Mouse (Mus musculus): ENCODE results near the gene C530025M09Rik.

The C530025M09Rik gene

DNA sequence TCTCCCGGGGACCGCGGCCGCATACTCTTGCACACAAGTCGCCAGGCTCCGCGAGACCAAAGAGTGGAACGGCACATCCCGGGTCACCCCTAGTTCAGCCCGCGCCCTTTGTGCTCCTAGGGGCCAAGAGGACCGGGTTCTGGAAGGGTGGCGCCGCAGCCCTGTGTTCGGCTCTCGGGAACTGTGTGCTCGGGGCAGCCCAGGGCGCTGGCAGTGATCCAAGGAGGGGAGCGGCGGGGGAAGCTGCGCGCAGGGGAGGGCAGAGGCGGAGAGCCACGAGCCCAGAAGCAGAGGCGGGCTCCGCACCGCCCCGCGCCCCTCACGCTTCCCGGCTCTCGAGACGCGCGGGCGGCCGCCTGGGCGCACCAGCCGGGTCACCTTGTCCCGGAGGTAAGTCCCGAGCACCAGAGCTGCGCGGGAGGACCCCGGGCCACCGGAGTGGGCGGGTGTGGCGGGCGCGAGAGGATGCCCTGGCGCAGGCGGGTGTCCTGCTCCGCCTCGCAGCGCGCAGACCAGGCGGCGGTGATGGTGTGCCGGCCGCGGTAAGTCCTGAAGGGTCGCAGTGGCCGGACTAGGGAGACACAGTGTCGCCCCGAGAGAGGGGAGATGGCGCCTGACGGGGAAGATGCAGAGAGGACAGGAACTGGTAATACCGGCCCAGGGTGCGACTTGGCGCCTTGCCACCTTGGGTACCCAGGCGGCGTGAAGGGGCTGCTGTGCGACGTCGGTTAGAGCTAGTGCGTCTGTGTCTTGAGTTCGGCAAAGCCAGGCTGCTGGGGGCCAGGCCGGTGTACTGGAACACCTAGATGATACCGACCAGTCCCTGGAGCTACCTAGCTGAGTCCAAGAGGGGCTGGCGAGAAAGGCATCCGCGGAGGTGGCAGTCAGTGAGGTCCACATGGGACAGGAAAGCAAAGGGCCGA is at the start of gene C530025M09Rik:
Gene C530025M09Rik (minus strand): TSS at position 678 of the 923 bp plus-strand sequence.
- peak; percentile 75 to 78 for DNase-seq (ENCODE audit: low spot score in 2 of 2)

DNA sequence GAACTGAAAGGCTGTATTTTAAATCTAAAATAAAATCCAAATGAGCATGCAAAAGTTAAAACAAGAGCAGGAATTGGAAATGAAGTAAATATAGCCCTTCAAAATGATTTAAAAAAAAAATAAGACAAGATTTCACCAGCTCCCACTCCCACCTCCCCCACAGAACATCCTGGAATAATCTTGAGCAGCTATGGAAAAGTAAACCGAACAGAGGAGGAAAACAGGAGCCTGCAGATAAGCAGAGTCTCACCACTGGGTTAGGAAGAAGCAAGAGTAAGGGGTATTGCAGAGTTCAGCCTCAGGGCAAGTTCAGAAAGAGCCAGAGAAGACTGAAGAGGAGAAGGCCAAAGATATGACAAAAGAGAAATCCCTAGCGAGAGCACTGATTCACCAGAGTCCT is 46.9 kb upstream of the C530025M09Rik start:
- DNase-seq (ENCODE audit: low spot score in 2 of 2): peak in 1 of 2 experiments; percentile 53

DNA sequence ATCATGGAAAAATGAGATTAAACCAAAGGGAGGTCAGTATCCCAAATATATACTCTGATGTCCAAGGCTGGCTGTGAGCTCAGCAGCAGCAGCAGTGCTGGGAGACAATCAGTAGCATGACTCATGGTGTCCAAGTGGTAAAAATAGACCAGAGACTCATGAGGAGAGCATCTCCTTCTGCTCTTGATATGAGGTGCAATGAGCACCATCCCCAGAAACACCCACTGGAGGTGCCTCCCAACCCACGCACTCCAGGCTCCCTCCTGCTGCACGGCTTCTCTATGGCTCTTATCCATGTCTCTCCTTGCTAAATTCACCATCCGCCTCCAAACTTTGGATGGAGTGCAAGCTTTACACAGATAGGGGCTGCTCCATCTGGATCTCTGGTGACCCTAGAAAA is 42.3 kb upstream of the C530025M09Rik start:
- peak; percentile 78 to 91 for DNase-seq (ENCODE audit: low spot score in 2 of 2)

DNA sequence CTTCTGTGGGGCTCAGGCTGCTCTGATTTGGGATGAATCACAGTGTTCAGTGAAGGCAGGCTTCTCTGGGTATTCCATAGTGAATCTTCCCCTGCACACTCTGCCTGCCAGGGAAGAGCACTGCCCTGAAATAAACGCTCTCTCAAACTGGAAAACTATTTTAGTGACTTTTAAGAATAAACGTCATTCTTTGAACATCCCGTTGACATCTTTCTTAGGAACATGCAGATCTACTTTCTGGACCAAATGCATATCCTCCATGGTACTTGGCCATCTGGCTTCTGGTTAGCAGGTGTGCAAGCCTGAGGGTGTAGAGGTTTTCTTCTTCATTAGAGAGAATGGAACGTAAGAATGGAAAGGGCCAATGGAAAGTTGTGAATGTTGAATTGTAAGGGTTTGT is 41.5 kb upstream of the C530025M09Rik start:
- peak; percentile 30 to 48 for DNase-seq (ENCODE audit: low spot score in 2 of 2)

DNA sequence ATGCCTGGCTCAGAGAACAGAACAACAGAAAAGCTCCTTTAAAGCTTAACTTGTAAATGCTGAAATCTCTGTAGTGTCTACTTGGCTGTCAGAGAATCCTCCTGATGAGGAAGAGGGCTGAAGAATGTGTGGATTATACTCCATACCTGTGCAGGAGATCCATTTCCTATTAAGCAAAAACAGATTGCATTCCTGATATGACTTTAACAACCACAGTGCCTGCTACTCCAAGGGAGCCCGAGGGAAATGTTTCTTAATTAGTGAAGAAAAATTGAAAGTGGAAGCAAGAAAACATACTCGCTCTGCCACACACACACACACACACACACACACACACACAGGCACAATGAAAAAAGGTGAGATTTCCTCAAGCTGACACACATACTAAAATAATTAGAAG is 39.5 kb upstream of the C530025M09Rik start:
- DNase-seq (ENCODE audit: low spot score in 2 of 2): no peak

DNA sequence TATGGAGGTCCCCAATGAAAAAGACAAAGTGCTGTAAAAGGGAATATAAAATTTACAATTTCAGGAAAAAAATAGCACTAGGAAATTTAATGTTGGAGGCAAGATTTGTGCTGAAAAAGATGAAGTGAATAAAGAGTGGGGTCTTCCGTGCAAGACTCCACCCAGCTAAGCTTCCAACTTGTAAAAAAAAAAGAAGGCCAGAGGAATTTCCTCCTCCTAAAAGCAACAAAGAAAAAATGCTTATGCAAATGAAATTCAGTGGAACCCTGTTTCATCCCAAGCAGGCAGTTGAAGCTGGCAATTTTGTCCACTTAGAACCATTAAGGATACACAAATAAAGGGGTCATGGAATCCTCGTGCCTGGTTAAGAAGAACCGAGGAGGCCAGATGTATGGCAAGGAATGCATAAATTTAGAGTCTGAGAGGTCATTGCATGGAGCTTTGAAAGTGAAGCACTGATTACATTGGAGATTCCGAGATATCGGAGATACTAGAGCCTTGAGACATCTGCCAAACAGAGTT is 35.0 kb upstream of the C530025M09Rik start:
- DNase-seq (ENCODE audit: low spot score in 2 of 2): no peak

DNA sequence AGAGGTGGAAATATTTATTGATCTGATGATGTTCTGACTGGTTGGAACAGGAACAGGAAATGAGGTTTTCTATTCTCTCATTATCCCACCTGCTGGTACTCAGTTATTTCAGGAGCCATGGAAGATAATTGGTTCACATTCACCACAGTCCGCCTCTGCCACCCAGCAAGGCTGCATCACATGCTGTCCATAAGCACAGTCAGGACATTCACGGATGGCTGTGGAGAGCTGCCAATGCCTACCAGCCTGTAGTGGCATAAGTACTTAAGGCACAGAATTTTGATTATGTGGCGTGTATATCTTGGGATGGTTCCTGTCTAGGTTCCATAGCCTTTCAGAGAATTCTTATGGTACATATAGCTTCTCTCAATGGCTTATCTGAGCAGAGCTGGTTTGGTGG is 30.0 kb upstream of the C530025M09Rik start:
- DNase-seq (ENCODE audit: low spot score in 2 of 2): no peak

DNA sequence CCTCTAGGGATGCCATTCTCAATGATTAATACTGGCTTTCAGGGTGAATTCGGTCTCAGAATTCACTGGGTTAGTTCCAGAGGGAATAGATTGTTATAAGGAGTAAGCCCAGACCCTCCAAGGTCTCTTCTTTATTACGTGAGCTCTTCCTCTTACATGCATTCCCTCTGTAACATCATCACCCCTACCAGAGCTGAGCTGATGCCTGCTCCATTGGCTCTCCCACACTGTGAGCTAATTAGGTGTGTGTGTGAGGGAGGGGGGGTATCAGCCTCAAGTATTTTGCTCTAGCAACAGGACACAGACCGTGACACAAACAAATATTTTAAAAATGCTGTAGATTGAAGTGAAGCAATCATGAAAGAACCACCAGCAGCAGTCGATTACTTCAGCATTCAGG is 17.8 kb upstream of the C530025M09Rik start:
- DNase-seq (ENCODE audit: low spot score in 2 of 2): no peak

DNA sequence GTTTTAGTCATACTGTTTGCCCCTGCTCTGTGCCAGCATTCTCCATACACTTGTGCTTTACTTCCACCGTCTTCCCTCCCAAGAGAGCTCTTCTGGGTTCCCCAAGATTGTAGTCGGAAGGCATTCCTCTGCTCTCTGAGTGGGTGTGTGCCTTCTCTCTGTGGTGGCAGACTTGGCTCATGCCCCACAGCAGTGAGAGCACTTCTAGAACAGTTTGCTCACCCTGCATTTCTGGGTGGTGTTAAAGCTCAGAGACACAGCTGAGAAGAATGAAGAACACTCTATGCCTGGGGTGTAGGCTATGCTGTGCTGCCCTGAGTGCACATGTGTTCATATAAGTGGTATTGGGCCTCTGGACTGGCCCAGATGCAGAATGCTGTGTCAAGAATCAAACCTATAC is 13.6 kb upstream of the C530025M09Rik start:
- no peak for DNase-seq (ENCODE audit: low spot score in 2 of 2)

DNA sequence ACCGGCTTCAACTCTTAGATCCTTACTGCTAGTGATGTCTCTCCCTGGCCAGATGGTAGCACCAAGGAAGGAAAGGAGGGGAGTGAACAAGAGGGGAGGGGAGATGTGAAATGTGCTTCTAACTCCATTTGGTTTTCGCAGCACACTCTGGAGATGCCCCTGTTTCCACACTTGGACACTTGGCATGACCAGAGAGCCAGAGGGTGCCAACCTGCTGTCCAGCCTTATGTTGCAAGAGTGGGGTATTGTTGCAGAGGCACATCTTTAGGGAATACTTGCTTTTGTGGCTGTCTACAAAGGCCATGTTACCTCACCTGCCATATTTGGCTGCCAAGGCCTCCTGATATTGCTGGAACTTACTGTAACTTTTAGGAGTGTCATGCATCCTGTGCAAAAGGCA is 8.7 kb upstream of the C530025M09Rik start:
- no peak for DNase-seq (ENCODE audit: low spot score in 2 of 2)

DNA sequence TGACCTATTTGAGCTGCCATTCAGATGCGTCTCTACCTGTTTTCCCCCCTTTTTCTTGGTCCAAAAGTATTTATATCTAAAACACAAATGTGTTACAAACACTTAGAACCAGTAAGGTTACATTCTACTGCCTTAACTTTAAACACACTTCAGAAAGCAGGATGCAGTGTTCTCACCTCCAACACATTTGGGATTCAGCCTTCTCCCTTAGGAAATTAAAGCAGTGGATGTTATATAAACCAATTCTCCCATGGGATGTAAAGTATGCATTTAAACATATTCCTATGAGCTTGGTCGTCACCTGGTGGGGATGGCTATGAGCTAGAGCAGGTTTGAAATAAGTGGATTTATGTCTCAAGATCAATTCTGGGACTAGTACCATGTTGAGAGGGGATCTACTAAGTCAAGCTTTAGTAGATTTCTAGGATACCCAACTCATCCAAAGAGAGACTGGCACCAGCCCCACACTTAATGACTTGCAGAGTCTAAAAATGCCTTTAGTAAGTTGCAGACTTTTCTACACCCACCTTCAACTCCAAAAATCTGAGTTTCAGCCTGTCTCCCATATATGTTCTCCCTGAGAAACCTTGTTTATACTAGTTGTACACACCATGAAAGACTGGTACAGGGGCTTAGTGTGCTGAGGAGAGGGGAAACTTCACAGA is 5.6 kb upstream of the C530025M09Rik start:
- DNase-seq (ENCODE audit: low spot score in 2 of 2): no peak

DNA sequence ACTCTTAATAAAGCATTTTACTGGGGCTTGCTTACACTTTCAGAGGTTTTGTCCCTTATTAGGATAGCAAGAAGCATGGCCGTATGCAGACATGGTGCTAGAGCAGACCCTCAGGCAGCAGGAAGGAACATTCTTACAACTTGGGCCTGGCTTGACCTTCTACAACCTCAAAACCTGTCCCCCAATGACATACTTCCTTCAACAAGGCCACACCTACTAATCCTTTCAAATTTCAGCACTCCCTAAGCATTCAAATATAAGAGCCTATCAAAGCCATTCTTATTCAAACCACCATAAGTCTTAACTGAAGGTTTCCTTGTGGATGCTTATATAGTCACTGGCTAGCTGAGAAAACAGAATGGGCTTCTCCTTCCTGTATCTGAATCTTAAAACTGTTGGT is 4.1 kb upstream of the C530025M09Rik start:
- no peak for DNase-seq (ENCODE audit: low spot score in 2 of 2)

DNA sequence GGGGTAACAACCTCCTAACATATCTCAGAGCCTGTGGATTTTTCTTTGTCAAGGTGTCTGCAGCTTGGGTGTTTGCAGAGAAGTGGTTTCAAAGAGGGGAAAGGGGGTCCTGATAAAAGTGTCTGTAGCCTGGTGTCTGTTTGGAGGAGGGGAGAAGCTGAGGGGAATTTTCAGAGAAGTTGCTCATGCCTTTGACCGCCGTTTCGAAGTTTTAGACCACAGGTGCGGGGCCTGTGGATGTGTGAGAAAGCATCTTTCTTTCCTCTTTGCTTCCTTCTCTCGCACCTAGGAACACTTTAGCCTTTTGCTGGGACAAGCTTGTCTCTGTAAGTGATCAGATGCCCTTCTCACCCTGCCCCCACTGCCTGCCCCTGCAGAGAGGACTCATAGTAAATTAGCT is 1.3 kb upstream of the C530025M09Rik start:
- no peak for DNase-seq (ENCODE audit: low spot score in 2 of 2)

DNA sequence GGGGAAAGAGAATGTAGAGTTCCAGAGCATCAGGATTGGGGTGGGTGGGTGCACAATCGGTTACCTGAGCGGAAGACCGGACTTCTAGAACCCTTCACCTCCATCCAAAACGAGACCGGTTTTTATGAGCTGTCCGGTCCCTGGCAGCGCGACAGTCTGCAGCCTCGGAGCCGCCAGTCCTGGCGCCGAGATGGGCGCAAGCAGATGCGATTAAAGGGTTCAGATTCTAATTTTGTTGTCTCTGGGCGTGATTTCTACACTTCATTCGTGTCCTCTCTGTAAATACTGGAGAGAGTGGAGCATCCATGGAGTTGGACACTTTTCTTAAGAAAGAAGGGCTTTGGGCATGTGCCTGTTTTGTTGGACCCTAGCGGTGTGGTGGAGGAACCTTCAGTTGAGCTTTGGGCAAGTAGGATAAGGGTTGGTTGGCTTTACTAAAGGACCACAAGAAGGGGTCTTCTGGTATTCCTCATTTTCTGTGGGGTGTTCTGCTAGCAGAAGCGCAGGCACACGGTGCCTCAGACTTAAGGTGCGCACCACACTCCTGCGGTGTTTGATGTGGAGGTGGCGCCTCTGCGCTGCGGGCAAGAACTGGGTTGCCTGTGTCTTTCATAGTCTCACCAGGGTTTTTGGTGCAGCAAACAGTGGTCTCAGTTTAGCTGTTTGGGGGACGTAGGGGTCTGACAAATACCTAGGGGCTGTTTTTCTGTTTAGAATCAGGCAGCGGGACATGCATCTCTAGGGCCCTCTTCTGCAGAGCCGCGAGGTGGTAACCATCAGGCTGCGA is 639 bp upstream of the C530025M09Rik start:
- peak; percentile 33 to 41 for DNase-seq (ENCODE audit: low spot score in 2 of 2)

DNA sequence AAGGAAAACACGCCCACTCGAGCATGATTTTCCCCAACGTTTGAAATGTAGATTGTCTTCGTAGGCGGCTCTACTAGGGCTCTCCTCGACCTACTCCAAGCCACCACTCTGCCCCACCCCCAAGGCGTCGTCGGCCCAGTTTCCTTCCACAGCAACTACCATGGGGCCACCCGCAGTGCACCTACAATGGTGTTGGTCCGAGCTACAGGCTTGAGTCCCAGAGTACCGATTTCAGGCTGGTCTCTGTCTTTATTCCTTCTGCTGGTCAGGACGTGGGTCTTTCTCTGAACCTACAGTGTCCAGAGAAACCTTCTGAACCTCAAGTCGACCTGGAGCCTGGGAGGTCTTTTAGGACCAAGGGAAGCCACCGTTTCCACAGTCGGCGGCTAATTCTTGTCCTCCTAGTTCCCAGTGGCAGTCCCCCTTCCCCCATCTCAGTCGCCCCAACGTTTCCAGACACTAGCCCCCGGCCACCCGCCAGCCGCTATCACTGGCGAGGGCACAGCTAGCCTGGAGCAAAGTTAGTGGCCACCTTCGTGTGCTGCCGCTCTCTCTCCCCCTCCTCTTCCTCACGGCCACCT is 968 bp downstream of the C530025M09Rik start:
- peak; percentile 43 to 53 for DNase-seq (ENCODE audit: low spot score in 2 of 2)

DNA sequence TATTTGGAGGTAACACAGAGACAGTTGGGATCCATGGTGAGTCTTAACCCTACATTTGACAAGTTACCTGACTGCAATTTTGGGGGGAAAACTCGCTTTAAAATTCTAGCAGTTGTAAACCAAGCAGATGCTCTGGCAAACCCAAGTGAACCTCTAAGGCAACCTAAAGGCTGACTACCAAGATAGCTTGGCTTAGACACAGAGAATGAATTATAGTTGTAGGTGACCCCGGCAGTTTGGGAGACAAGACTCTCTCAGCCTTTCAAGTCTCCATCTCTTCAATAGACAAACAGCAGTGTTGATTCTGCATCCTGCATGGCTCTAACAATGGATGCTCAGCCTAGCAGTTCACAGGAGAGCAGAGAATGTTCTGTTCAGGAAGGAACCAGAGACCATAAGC is 2.1 kb downstream of the C530025M09Rik start, which contains the start of gene Syndig1:
Gene Syndig1 (plus strand): TSS at position 301 of the 400 bp plus-strand sequence.
- DNase-seq (ENCODE audit: low spot score in 2 of 2): no peak

DNA sequence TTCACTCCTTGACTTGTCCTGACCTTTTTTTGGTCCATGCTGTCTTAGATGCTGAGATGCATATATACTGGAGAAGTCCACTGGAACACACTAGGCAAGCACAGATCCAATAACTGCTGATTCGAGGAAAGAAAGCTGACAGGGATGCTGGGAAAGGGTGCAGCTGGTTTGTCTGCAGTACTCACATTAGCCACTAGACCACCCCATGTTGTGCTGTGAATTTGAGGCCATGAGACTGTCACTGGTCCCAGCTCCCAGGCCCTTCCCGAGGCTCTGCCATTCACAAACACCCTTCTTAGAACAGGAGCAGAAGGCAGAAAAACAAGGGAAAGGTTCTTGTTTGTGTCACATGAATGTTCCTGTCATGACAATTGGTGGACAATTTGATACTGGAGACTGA is 10.8 kb downstream of the C530025M09Rik start:
- no peak for DNase-seq (ENCODE audit: low spot score in 2 of 2)

DNA sequence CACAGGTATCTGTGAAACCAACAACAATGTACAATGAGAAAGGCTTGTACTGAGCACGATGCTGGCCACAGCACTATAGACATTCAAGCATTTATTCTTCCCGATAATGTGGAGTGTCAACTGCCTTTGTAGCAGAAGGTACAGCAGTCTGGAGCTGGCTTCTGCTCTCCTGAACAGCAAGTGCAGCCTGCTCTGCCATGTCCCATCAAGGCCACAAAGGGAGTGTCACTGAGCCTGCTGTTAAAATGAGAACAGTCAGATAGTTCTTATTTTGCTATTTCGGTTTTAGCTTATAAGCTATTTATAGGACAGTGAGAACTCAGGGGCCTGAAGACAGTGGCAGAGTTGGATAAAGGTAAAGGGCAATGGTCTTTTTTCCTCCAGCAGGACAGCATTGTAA is 11.3 kb downstream of the C530025M09Rik start:
- no peak for DNase-seq (ENCODE audit: low spot score in 2 of 2)

DNA sequence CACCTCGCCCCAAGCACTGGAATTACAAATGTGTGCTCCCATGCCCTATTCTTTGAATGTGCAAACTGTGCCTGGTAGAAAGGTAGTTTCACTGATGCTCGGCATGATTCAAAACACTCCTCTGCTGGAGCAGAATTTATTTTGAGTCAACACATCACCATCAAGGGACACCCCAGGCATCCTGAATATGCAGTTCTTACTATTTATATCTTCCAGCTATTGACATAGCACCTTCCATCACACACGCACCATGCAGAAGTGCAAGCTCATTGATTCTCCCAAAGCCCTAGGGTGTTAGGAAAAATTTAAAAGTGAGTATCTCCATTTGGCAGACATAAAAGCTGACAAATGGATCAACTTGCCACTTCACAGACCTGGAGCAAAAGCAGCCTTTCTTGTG is 12.6 kb downstream of the C530025M09Rik start:
- no peak for DNase-seq (ENCODE audit: low spot score in 2 of 2)

DNA sequence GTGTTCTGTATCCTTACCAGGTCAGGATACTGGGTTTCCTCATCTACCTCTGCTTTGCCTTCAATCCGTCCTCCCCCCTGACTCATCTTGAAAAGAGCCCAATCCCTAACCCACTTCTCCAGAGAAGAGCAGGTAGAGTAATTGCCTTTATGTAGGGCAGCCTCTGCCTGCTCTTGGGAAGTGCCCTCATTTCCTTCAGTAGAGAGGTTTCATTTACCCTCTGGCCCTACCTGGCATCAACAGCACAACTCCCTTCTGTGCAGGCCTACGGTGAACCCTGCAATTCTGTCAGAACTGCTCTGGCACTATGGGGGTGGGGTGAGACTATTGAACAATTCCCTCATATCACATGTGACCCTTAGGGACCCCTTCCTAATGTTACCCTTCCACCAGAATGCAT is 18.1 kb downstream of the C530025M09Rik start:
- DNase-seq (ENCODE audit: low spot score in 2 of 2): no peak

DNA sequence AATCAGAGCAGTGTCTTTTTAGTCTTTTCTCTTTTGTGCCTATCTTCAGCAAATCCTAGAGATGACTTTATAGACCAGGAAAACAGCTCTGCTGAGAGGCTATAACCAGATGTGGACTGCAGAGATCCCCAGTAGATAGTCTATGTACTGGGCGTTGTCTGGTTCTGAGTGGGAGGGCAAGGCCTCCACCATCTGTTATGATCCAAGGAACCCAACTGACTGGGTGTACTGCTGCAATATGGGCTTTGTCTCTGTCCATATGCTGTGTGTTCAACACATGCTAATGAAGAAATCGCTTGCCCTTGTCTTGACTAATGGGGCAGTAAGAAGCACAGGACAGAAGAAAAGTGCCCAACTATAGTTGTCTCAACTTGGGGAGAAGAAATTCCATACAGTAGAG is 25.8 kb downstream of the C530025M09Rik start:
- DNase-seq (ENCODE audit: low spot score in 2 of 2): no peak
